Mouse (Mus musculus) thymus, adult 2 months (tissue): Measurements from ENCODE around the gene Phykpl.

Source experiments
- CTCF ChIP-seq: fragments of 200-500 bp; IDR thresholded peaks from 2 replicates; pipeline ENCODE4 v1.5.1; 2012; ENCODE audit warnings: mild to moderate bottlenecking, control low read depth, low read length, moderate library complexity, borderline replicate concordance; ENCODE audit not compliant: control insufficient read depth, poor library complexity, insufficient read depth; ENCODE audit errors: extremely low read depth
- POLR2A ChIP-seq: fragments of 200-500 bp; IDR thresholded peaks from 2 replicates; pipeline ENCODE4 v1.6.1; 2012; ENCODE audit warnings: mild to moderate bottlenecking, low read length, control low read depth, moderate library complexity; ENCODE audit not compliant: control insufficient read depth, poor library complexity, insufficient read depth; ENCODE audit errors: extremely low read depth

- TF ChIP-seq POLR2A (no peak), CTCF (no peak)
Measured at GRCm38 (mm10) chr11:51595459-51596083, 11.0 kb downstream of the Phykpl start.
